Mouse (Mus musculus) hindbrain, embryonic 12.5 days (tissue): ENCODE measurements around the gene Tspan15. TPM values are rescaled to one million over a fixed set of nuclear protein-coding genes. Genes with fewer than 3 reads are reported as not detected.

Experiments
- ATAC-seq: fragments of 200-750 bp; cut with Nextera tagmentation; 2 replicates; pipeline ENCODE4 v1.8.0; 2017; ENCODE audit warnings: moderate TSS enrichment; ENCODE audit not compliant: low FRiP score
- H3K27ac ChIP-seq: fragments of 300-500 bp; sonication (generic); 2 replicates; pipeline ENCODE4 v1.5.1; 2016; ENCODE audit warnings: mild to moderate bottlenecking
- H3K27me3 ChIP-seq: fragments of 300-500 bp; sonication (generic); 2 replicates; pipeline ENCODE4 v1.6.1; 2016; ENCODE audit warnings: mild to moderate bottlenecking
- H3K36me3 ChIP-seq: fragments of 300-500 bp; sonication (generic); 2 replicates; pipeline ENCODE4 v1.6.1; 2016; ENCODE audit warnings: mild to moderate bottlenecking
- H3K4me1 ChIP-seq: fragments of 300-500 bp; sonication (generic); 2 replicates; pipeline ENCODE4 v1.6.1; 2016
- H3K4me2 ChIP-seq: fragments of 300-500 bp; sonication (generic); replicated peaks from 2 replicates; pipeline ENCODE4 v1.6.1; 2016; ENCODE audit warnings: mild to moderate bottlenecking
- H3K4me3 ChIP-seq: fragments of 300-500 bp; sonication (generic); 2 replicates; pipeline ENCODE4 v1.5.1; 2016; ENCODE audit warnings: mild to moderate bottlenecking
- H3K9ac ChIP-seq: fragments of 300-500 bp; sonication (generic); 2 replicates; pipeline ENCODE4 v1.6.1; 2016; ENCODE audit warnings: mild to moderate bottlenecking, moderate library complexity
- H3K9me3 ChIP-seq: fragments of 300-500 bp; sonication (generic); replicated peaks from 2 replicates; pipeline ENCODE4 v1.6.1; 2016; ENCODE audit warnings: mild to moderate bottlenecking
- WGBS: fragments of 180-500 bp; shearing (Covaris S2); methylation state at CpG from one replicate; pipeline ENCODE4 v1.1.7; 2016; 5-methylcytosine and 5-hydroxymethylcytosine counted together
- polyA plus RNA-seq: library from polyadenylated mRNA; unstranded; fragments of >200 nt; fragmentation: Nextera tagmentation; extraction: Ambion mirVana; gene quantifications from 2 replicates; pipeline ENCODE4 v1.2.1, GENCODE M21; 2016

Gene Tspan15
- polyA plus RNA-seq, 1 experiment from 2014 or later: 16.0 TPM

DNA sequence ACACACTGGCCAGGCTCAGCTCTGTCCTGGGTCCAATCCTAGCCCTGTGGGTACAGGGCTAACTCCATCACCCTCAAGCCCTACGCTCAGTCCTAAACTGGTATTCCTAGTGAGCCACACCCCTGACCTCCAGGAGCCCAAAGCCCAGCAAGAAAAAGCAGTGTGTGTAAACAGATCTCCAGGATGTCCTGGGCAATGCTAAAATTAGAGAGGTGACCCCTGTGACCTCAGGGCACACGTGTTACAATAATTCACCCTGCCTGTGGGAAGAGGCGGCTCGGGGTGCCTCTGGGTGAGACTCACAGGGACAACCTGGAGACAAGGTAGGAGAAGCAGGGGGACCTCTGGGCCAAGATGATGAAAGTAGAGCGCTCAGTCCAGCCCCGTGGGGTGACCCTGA lies 6.8 kb downstream of the Tspan15 start:
- Histone ChIP-seq H3K27ac (no peak overlapping the region), H3K9me3 (no peaks in the 10 kb centered on the region), H3K27me3 (peaks cover 3% of the 10 kb centered on the region; the same call in 1 of the 2 replicates), H3K4me3 (no peak overlapping the region), H3K9ac (no peak overlapping the region), H3K4me2 (no peak overlapping the region), H3K36me3 (no peaks in the 10 kb centered on the region), H3K4me1 (no peaks in the 10 kb centered on the region)
- 72% methylated on average over 6 of the region's 6 CpGs for WGBS
- no peak for ATAC-seq

DNA sequence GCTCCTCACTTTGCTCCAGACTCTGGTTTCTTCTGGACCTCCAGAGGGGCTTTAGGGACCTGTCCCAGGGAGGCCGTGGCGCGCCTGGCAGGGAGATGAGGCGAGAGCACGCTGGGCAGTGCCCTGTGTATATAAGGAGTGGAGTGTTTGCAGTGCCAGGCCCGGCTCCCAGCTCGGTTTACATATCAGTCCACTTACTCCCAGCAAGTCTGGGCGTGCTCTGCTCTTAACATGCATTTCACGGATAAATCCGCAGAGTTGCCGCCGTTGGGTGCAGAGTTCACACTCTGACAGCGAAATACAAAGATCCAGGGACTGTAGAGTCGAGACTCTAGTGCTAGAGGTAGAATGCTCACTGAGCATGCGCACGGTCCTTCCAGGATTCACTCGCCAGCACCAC lies 8.3 kb downstream of the Tspan15 start:
- Histone ChIP-seq H3K9me3 (no peaks in the 10 kb centered on the region), H3K36me3 (no peaks in the 10 kb centered on the region), H3K9ac (no peak overlapping the region), H3K4me3 (no peak overlapping the region), H3K27me3 (no peaks in the 10 kb centered on the region), H3K27ac (no peak overlapping the region), H3K4me1 (no peaks in the 10 kb centered on the region), H3K4me2 (no peak overlapping the region)
- ATAC-seq: no peak
- WGBS: 87% methylated on average over 17 of the region's 17 CpGs

DNA sequence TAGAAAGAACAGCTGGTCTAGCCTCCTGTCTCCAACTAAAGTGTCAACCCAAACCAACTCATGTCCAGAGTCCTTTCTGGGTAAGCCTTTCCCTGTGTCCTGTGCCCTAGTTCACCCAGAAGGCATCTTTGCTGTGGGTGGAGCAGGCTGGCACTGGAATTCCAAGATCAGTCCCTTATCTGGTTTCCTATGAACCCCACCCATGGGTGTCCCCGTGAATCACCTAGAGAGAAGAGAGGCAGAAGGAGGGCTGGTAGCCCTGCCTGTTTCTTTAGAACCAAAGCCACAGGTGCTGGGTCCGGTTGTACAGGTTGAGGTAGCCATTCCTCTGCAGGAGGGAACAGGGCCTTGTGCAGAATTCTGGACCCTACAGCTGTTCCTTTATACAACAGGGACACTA lies 9.4 kb downstream of the Tspan15 start:
- H3K36me3 ChIP-seq: no peaks in the 10 kb centered on the region
- ATAC-seq: no peak
- H3K4me3 ChIP-seq: no peak overlapping the region

DNA sequence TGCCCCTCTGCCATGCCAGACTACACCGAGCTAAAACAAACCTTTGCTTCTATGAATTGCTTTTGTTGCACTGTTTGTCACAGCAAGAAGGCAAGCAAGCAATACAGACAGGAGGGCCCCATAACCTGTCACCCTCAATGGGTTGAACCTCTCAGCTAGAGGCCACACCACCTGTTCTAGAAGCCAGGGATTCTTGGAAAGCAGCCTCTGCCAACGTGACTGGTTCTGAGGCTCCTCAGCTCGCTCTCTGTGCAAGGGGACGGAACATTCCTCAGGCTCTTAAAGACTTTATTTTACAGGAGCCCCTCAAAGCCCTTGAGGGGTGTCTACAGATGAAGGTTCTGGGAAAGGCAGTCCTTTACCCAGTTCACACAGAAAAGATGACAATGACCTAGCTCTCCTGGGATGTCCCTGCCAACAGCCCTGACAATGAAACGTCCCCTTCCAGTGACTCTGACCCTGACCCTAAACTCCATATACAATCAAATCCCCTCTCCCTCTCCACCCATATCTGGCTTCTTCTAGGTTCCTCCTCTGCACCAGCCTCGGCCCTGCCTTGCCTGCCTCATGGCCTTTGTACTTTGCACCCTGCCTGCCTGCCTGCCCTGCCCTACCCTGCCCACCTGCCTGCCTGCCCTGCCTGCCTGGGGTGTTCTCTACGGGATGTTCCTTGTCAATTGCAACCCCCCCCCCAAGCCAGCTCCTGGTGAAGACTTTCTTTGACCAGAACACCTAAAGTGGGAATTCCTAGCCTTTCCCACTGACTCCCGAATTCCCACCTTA lies 10.1 kb downstream of the Tspan15 start:
- Histone ChIP-seq H3K27me3 (no peaks in the 10 kb centered on the region), H3K4me2 (no peak overlapping the region), H3K4me1 (no peaks in the 10 kb centered on the region; the same call in 1 of the 2 replicates), H3K27ac (no peak overlapping the region), H3K9ac (no peak overlapping the region), H3K4me3 (no peak overlapping the region), H3K9me3 (no peaks in the 10 kb centered on the region), H3K36me3 (no peaks in the 10 kb centered on the region)
- 77% methylated on average over 8 of the region's 8 CpGs for WGBS
- no peak for ATAC-seq

More for the DNA sequence above, 9.4 kb downstream of the Tspan15 start:
- no peak overlapping the region for H3K27ac ChIP-seq
- H3K9ac ChIP-seq: no peak overlapping the region
- H3K4me2 ChIP-seq: no peak overlapping the region
- WGBS: 92% methylated on average over 2 of the region's 2 CpGs
- H3K27me3 ChIP-seq: no peaks in the 10 kb centered on the region
- H3K9me3 ChIP-seq: no peaks in the 10 kb centered on the region
- H3K4me1 ChIP-seq: no peaks in the 10 kb centered on the region; the same call in 1 of the 2 replicates

DNA sequence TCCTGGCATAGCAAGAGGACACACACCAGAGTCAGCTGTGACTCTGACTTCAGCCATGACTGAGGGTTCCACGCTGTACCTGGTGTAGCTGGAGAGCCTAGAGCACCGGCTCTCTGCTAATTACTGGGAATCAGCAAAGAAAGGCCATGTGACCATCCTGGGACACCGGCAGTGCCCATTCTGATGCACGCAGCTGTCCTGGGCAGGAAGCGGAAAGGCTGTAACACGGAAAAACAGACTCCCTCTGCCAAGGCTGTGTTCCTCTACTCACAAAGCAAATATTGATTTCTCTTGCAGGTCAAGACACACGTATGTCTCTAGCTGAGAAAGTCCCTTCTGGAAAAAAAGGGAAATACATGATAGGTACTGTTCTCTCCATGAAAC lies 12.3 kb downstream of the Tspan15 start:
- Histone ChIP-seq H3K4me2 (no peak overlapping the region), H3K27ac (no peak overlapping the region), H3K4me1 (no peaks in the 10 kb centered on the region; the same call in 1 of the 2 replicates), H3K9me3 (no peaks in the 10 kb centered on the region), H3K9ac (no peak overlapping the region), H3K36me3 (no peaks in the 10 kb centered on the region), H3K4me3 (no peak overlapping the region), H3K27me3 (no peaks in the 10 kb centered on the region)
- no peak for ATAC-seq
- WGBS: 71% methylated on average over 7 of the region's 7 CpGs

DNA sequence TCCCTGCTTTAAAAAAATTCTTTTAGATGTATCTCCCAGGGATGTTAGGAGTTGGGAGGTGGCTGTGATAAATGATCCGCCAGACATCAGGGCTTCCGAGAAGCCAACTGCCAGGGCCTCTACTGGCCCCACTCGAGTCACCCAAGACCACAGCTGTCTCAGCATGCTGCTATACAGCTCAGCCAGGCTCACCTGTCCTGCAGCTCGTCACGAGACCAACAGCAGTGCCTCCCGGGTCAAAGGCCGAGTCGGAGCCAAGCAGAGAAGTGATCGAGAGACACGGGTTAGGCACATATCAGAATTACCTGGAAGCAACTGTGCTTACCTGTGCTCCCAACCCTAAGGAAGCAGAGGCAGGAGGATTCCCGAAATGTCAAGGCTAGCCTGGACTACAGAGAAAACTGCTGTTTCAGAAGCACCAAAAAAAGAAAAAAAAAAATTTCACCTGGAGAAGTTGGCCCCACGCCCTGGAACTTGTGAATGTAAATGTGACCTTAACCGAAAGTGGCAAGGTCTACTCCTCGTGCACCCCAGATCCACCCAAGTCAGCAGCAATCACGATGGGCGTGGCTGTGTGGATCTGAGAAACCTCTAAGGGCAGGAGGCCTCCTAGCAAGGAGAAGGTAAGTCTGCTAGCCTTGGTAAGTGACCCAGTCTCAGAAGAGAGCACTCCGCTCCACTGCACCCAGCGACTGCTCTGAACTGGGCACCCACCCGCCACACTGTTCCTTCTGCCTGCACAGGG lies 12.8 kb downstream of the Tspan15 start:
- Histone ChIP-seq H3K27ac (no peak overlapping the region), H3K4me1 (no peaks in the 10 kb centered on the region; the same call in 1 of the 2 replicates), H3K27me3 (no peaks in the 10 kb centered on the region), H3K36me3 (no peaks in the 10 kb centered on the region), H3K9me3 (no peaks in the 10 kb centered on the region), H3K9ac (no peak overlapping the region), H3K4me2 (no peak overlapping the region), H3K4me3 (no peak overlapping the region)
- WGBS: 89% methylated on average over 19 of the region's 19 CpGs
- ATAC-seq: no peak

DNA sequence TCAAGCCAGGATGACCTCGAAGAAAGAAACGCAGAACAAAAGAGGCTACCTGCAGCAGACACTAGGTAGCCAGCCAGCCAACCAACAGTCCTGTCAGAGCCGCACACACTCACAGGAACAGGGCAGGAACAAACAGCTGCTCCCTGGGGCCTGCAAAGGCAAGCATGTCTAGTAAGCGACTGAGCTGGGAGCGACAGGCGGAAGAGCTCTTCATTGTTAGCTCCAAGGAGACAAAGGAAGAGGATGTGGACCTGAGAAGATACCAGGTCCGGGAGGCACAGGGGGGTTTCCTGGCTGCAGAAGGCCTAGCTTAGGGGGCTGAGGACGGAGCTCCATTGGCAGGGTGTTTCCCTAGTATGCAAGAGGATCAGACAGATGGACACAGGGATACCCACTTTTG lies 13.9 kb downstream of the Tspan15 start:
- Histone ChIP-seq H3K4me1 (no peaks in the 10 kb centered on the region; the same call in 1 of the 2 replicates), H3K27me3 (no peaks in the 10 kb centered on the region), H3K4me3 (no peak overlapping the region), H3K9ac (no peak overlapping the region), H3K27ac (peak overlapping the region; percentile 31; the same call in 1 of the 2 replicates), H3K4me2 (no peak overlapping the region), H3K36me3 (no peaks in the 10 kb centered on the region), H3K9me3 (no peaks in the 10 kb centered on the region)
- no peak for ATAC-seq
- WGBS: 44% methylated on average over 8 of the region's 8 CpGs

DNA sequence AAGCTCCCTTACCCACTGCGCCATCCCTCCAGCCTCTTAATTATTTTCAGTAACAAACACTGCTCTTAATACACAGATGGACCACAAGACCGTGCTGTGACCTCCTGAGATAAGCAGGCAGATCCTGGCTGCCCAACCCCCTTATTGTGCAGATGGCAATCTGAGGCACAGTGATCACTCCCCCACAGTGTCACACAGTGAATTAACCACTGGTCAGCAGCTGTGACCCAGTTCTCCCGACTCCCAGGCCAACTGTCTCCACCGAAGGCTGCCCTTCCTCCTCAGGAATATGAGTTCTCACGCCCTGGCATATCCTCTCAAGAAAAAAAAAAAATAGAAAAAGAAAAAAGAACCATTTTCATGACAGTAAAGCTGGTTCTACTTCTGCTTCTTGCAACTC lies 14.5 kb downstream of the Tspan15 start:
- H3K36me3 ChIP-seq: no peaks in the 10 kb centered on the region
- ATAC-seq: peak; percentile 66; the same call in 1 of the 2 replicates
- H3K4me1 ChIP-seq: no peaks in the 10 kb centered on the region; the same call in 1 of the 2 replicates
- WGBS: 46% methylated on average over 5 of the region's 5 CpGs
- no peaks in the 10 kb centered on the region for H3K9me3 ChIP-seq
- no peak overlapping the region for H3K4me2 ChIP-seq
- no peaks in the 10 kb centered on the region for H3K27me3 ChIP-seq
- peak overlapping the region; percentile 31; the same call in 1 of the 2 replicates for H3K27ac ChIP-seq
- no peak overlapping the region for H3K9ac ChIP-seq
- no peak overlapping the region for H3K4me3 ChIP-seq

DNA sequence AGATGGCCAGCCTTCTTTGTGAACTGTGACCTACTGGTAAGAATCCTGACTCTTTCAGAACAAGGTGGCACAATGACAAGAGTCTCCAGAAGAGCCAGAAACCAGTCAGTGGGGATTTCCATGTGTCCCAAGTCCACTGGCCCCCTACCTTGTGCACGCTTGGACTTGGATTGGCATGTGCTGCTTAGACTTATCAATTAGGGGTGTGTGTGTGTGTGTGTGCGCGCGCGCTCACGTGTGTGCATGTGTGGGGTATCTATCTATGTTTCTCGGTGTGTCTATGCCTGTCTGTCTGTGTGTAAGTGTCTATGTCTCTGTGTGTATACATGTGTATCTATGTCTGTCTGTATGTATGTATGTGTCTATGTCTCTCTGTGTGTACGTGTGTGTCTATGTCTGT lies 15.4 kb downstream of the Tspan15 start:
- 97% methylated on average over 8 of the region's 8 CpGs for WGBS
- no peak for ATAC-seq
- no peak overlapping the region for H3K9ac ChIP-seq
- H3K27me3 ChIP-seq: no peaks in the 10 kb centered on the region
- H3K9me3 ChIP-seq: no peaks in the 10 kb centered on the region
- no peak overlapping the region for H3K4me2 ChIP-seq
- no peak overlapping the region for H3K4me3 ChIP-seq
- no peaks in the 10 kb centered on the region for H3K36me3 ChIP-seq
- H3K4me1 ChIP-seq: peaks cover 7% of the 10 kb centered on the region
- H3K27ac ChIP-seq: no peak overlapping the region

DNA sequence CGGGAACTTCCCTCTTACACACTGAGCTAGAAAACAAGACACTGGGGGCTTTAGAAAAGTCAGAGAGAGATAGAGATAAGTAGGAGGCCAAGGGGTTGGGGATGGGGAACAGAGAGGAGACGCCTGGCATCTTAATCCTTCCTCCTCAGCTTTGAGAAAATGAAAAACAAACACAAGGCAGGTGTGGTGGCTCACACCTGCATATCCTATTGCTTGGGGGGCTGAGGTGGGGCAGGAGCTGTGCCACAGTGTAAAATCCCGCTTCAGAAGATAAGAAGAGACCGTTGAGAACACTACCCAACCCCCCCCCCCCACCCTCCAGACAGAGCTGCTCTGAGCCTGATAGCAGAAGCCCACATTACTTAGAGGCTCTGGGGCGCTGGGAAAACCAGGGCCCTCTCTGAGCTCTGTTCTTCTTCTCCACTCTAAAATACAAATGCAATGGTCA lies 15.9 kb downstream of the Tspan15 start:
- Histone ChIP-seq H3K9me3 (no peaks in the 10 kb centered on the region), H3K4me1 (peaks cover 7% of the 10 kb centered on the region), H3K9ac (no peak overlapping the region), H3K4me3 (no peak overlapping the region), H3K27me3 (no peaks in the 10 kb centered on the region), H3K4me2 (no peak overlapping the region), H3K27ac (no peak overlapping the region), H3K36me3 (no peaks in the 10 kb centered on the region)
- no peak for ATAC-seq
- WGBS: 62% methylated on average over 5 of the region's 5 CpGs

DNA sequence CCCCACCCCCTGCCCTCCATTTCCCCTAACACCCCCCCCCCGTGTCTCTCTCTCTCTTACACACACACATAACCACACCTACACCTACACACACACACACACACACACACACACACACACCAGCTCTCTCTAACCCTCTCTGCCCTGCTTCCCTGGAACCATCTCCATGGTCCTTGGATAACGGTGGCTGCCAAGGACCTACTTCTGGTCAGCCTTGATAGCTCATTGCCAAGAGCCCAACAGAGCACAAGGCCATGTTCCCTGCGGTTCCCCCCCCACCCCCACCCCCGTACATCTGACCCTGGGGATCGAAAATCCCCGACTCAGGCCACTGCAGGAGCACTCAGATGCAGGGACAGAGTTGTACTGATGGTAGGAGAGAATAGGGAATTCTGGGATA lies 19.7 kb downstream of the Tspan15 start:
- peaks cover 14% of the 10 kb centered on the region for H3K4me1 ChIP-seq
- H3K9me3 ChIP-seq: no peaks in the 10 kb centered on the region
- no peak for ATAC-seq
- 75% methylated on average over 5 of the region's 6 CpGs for WGBS
- H3K27ac ChIP-seq: no peak overlapping the region
- no peaks in the 10 kb centered on the region for H3K36me3 ChIP-seq
- 0 out of 2 replicates have a peak, but pooled peaks cover under 1% of the 10 kb centered on the region for H3K27me3 ChIP-seq
- no peak overlapping the region for H3K4me2 ChIP-seq
- H3K4me3 ChIP-seq: no peak overlapping the region
- no peak overlapping the region for H3K9ac ChIP-seq

DNA sequence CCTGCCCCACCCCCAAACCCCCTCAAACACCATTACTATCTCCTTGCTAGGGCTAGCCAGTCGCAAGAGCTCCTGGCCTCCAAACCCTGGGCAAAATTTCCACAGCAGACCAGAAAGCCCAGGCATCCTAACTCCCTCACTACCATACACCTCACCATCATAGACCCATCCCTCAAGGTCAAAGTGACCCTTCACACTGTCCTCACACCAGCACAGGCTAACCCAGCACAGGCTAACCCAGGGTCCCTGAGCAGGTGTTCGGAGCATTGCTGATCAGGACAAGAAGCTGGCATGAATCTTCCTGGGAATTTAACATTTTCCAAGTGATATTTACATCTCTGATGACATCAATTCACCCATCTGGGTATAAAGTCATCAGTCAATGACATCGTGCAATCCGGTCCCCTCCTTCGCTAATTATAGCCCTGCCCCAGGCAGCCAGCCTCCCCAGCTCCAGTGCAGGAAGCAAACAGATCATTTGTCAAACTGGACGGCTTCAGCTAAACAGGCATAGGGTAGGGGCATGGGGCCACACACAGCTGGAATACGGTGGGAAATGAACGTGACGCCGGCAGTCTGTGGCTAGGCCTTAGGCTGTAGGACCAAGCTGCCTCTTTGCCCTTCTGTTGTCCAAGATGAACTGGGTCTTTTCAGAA lies 22.7 kb downstream of the Tspan15 start:
- H3K9ac ChIP-seq: no peak overlapping the region
- no peak overlapping the region for H3K4me3 ChIP-seq
- peaks cover 14% of the 10 kb centered on the region for H3K4me1 ChIP-seq
- no peak overlapping the region for H3K4me2 ChIP-seq
- 0 out of 2 replicates have a peak, but pooled peaks cover 3% of the 10 kb centered on the region for H3K27me3 ChIP-seq
- 43% methylated on average over 10 of the region's 10 CpGs for WGBS
- peak overlapping the region; percentile 35; the same call in 1 of the 2 replicates for H3K27ac ChIP-seq
- ATAC-seq: peak; percentile 80
- no peaks in the 10 kb centered on the region for H3K36me3 ChIP-seq
- no peaks in the 10 kb centered on the region for H3K9me3 ChIP-seq
